16 mouse cellular contexts compared by ENCODE assay signal in genomic region chr12:99335628-99336027, GRCm38 (mm10).
A peak's percentile ranks its signal among the peaks of the same experiment; 100 is the strongest.
DNase-seq lines count a peak whose midpoint lies in the region; ATAC-seq and TF ChIP-seq lines count a peak whose summit lies in the region.
"Had no signal": no experiment of that assay in that cellular context is flagged by ENCODE, and none has a peak within 500 bp of the region (broad histone marks: within the 10 kb centered on the region; RNA-seq: fewer than 3 reads in every experiment).

No protein-coding gene starts in this region.

- 0 out of 2 replicates have a peak overlapping the region, but pooled peaks have one; percentile 59 for H3K27ac ChIP-seq in layer of hippocampus, adult 2 months
- H3K27ac ChIP-seq in embryonic facial prominence, embryonic 14.5 days (replicated peaks; ENCODE audit: low read depth, low read length) = peak overlapping the region; percentile 63; the same call in 1 of the 2 replicates

- no peak for TF ChIP-seq POLR2A in lung, adult 2 months (IDR thresholded peaks at IDR 0.05; ENCODE audit: borderline replicate concordance, extremely low read depth, low read depth, low read length)

- H3K4me1 ChIP-seq in embryonic facial prominence, embryonic 14.5 days (ENCODE audit: control insufficient read depth, insufficient read depth, low read length) = peaks cover 36% of the 10 kb centered on the region
- H3K4me1 ChIP-seq in lung, adult 2 months (ENCODE audit: control insufficient read depth, insufficient read depth, low read length) = peaks cover 16% of the 10 kb centered on the region

- no peak overlapping the region for H3K4me2 ChIP-seq in embryonic facial prominence, embryonic 14.5 days (ENCODE audit: low read depth, low read length)
- H3K4me2 ChIP-seq: heart, embryonic 11.5 days had no signal

- H3K9ac ChIP-seq in embryonic facial prominence, embryonic 14.5 days (ENCODE audit: low read depth, low read length) = no peak overlapping the region
- H3K9ac ChIP-seq: limb, embryonic 13.5 days had no signal

- peaks cover 6% of the 10 kb centered on the region for H3K36me3 ChIP-seq in embryonic facial prominence, embryonic 14.5 days (ENCODE audit: control insufficient read depth, insufficient read depth, low read length)

- no peak for ATAC-seq in embryonic facial prominence, embryonic 14.5 days (ENCODE audit: low read depth)
- ATAC-seq: intestine, postnatal 0 days; midbrain, embryonic 16.5 days had no signal

- TF ChIP-seq CTCF in layer of hippocampus, adult 2 months (conservative IDR thresholded peaks at IDR 0.05) = no peak
- no peak for TF ChIP-seq CTCF in lung, adult 2 months (IDR thresholded peaks at IDR 0.05; ENCODE audit: insufficient read depth, low read length)

- WGBS in embryonic facial prominence, embryonic 14.5 days = 70% methylated on average over 9 of the region's 9 CpGs
- 65% methylated on average over 9 of the region's 9 CpGs for WGBS in lung, adult 2 months

- DNase-seq in cerebellum, adult 9-11 months = peak; percentile 58
- DNase-seq in cerebellum, adult 11-12 months = no peak
- DNase-seq in heart, adult 11 months = peak; percentile 95
- no peak for DNase-seq in heart, adult 8-10 months (ENCODE audit: low spot score)
- DNase-seq in layer of hippocampus, adult 2 months (ENCODE audit: low spot score in 2 of 2) = no peak
- DNase-seq in layer of hippocampus, adult 9-11 months = no peak
- DNase-seq in embryonic facial prominence, embryonic 14.5 days (ENCODE audit: low spot score) = no peak
- DNase-seq in lung, adult 2 months = no peak
- DNase-seq: embryo, embryonic 11 days; right cerebral cortex, postnatal 25 days; thymus, postnatal 25 days had no signal

- H3K27me3 ChIP-seq in embryonic facial prominence, embryonic 14.5 days (replicated peaks; ENCODE audit: control insufficient read depth, insufficient read depth, low read length) = no peaks in the 10 kb centered on the region
- H3K27me3 ChIP-seq: limb, embryonic 13.5 days had no signal

- no peaks in the 10 kb centered on the region for H3K9me3 ChIP-seq in embryonic facial prominence, embryonic 14.5 days (ENCODE audit: control insufficient read depth, low read length)
- H3K9me3 ChIP-seq: hindbrain, embryonic 10.5 days; limb, embryonic 13.5 days had no signal

- H3K4me3 ChIP-seq in layer of hippocampus, adult 2 months = no peak overlapping the region
- H3K4me3 ChIP-seq in embryonic facial prominence, embryonic 14.5 days (ENCODE audit: low read depth, low read length) = no peak overlapping the region
- H3K4me3 ChIP-seq in lung, adult 2 months (replicated peaks; ENCODE audit: extremely low read depth, low read depth, low read length) = no peak overlapping the region
- H3K4me3 ChIP-seq: hindbrain, embryonic 10.5 days; limb, embryonic 13.5 days had no signal

Comparison
In these comparisons a context has a peak if more than half of its experiments do, and no peak if none do; other contexts are left out.
1. DNase-seq: peak in cerebellum, adult 9-11 months (single experiment) and heart, adult 11 months (single experiment); none in cerebellum, adult 11-12 months (single experiment), heart, adult 8-10 months (single experiment), layer of hippocampus, adult 2 months (0 of 2), layer of hippocampus, adult 9-11 months (single experiment), embryonic facial prominence, embryonic 14.5 days (single experiment) and lung, adult 2 months (single experiment).